Mouse (Mus musculus): ENCODE measurements around the gene E130116L18Rik.
"Not testable (repeated sequence)": the region's sequence is repeated elsewhere in the genome, so short reads cannot be mapped to it uniquely, and the experiment has no call there.

The E130116L18Rik gene

DNA sequence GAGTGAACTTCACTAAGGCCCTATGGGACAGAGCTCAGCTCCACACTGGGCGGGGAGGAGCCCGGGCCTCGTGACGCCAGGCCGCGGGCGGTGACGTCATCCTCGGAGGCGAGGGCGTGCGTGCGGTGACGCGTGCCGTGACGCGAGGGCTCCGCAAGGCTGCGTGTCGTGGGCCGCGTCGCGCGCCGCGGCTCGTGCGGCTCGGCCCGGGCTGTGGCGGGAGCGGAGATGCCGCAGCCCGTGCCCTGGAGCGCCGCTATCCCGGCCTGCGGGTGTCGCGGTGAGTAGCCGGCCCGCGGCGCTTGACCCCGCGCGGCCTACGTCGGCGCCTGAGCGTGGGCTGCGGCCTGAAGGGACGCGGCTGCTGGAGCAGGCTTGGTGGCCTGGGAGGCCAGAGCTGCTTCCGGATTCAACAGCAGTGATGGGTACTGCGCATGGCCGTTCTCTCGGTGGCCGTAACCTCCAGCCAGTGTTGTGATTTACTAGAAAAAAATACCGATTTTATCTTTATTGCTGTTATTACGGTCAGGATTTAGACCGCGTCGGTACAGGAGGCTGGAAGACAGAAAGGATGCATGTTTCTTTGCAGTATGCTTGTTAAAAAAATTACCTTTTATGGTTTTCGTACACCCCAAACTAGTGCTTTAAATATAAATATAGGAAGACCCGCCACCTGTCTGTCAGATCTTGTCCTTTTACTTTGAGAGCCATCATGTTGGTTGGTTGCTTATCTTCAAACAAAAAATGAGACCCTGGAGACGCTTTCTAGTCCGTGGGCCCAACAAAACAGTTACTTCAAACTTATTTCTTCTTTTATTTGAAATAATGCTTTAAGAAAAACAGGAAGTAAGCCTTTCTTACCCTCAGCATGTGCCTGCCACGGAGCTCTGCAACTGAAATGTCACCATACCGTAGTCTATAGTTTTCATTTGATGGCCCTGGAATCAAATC is at the start of gene E130116L18Rik:
Gene E130116L18Rik, minus strand, starts transcription at position 402 of the 951 bp plus-strand sequence.
- DNase-seq: peak; percentile 93

DNA sequence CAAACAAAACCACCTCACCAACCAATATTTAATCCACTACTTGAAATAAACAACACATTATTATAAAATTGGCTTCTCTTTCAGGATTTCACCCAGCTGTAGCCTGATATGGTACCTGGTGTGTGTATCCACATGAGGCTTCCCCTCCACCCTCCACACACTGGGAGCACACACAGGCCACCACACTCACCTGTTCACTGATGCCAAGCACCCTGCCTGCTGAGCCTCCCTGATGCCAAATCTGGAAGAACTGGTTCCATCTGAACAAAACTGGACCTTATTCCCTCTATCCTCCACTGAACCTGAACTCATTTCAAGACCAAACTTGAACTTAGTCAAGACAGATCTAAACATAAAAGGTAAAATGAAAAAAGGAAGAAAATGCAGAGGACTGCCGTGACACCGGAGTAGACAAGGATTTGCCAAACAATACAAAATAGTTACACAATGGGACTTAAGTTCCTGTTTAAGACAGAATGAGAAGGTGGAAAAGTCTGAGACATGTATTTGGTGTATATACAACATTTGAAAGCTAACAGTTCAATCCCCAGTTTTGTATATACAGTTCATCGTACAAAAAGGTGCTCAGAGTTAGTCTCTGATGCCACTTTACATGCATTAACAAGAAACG is 45.4 kb upstream of the E130116L18Rik start:
- DNase-seq: no peak

DNA sequence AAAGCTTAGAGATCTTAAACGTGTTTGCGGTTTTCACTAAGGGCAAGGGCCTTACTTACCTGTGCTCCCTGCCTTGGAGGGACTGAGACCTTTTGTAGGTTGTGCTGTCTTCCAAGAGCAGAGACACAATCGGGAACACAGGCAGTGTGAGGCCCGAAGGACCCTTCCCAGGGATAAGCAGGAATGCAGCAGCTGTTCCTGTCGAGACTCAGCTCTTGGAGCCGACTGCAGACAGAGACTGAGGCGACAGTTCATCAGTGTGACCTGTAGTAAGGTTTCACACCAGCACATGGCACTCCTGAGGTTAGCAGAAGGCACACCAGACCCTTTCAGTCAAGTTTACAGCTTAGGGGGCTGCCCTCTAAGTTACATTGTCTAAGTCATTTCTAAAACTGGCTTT is 39.3 kb upstream of the E130116L18Rik start:
- DNase-seq: no peak

DNA sequence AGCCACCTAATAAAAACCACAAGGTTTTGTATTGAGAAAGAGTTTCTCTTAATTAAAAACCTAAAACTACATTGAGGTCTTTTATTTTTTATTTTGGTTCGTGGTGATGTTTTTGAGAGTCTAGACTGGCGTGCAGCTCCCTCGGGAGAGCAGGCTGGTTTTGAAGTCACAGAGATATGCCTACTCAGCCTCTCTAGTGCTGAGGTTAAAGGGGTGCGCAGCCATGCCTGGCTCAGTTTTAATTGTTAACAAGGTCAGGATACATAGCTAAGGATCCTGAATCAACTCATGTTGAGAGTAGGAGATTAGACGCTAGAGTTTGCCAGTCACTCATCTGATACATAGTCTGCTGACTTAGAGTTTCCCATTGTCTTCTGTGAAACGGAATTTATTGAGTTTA is 38.5 kb upstream of the E130116L18Rik start:
- DNase-seq: peak; percentile 36

DNA sequence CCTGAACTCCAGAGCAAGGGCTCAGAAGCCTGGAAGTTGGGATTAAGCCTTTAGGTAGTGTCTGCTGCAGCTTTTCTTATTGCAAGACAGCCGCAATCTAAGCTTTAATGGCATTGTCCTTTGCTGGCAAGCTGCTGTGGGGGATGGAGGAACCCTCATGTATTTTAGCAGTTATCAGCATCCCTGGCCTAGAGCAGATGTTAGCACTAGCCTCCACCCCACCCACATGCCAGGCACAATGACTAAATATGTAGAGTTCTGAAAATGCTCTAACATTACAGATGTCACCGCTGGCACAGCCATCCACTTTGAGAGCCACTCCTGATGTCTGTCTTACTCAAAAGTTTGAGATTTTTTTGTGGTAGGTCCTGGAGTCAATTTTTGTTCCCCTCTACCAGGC is 33.7 kb upstream of the E130116L18Rik start:
- no peak for DNase-seq

DNA sequence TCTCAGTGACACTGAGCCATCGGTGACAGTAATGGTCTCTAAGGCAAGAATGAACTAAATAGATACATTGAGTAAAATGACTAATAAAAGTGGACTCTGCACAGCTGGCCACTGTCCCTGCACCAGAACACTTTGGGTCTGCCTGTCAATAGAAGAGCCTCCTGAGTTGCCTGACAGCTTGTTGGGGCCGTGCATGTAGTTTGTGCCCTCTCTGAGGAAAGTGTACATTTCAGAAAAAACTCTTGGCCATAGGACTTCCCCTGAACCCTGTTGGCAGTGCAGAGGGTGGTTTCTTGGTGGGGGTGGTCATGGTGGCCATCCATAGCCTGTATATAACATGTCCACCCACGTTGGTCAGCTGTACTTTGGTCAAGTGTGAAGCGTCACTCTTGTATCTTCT is 31.5 kb upstream of the E130116L18Rik start:
- no peak for DNase-seq

DNA sequence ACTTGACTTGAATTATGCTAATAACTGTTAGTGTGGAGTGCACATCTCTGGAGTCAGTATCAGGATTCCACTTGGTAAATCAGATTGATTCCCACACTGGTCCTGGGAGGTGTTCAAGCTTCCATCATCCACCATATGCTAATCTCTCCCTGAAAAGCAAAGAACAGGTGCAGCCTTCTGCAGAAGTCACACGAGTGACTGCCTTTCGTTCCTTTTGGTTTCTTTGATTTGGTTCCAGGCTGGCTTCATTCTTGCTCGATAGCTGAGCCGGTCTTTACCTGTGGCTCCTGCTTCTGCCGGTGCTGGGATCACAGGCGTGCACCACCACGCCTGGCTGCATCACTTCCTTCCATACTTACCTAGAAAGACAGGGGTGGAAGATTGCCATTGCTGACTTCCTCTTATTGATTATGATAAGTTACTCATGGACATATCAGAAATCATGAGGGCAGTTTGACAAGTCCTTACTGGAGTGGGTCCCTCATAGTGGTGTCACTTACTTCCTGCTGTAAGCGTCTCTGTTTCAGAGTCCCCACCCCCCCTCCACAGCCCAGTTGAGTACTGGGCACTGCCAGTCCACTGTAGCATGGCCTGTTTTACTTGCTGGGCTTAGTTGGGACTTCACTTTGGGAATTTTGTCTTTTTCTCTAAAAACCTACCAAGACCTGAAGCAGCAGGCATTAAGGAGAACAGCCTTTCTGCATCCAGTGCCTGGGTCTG is 30.0 kb upstream of the E130116L18Rik start:
- DNase-seq: peak; percentile 30

DNA sequence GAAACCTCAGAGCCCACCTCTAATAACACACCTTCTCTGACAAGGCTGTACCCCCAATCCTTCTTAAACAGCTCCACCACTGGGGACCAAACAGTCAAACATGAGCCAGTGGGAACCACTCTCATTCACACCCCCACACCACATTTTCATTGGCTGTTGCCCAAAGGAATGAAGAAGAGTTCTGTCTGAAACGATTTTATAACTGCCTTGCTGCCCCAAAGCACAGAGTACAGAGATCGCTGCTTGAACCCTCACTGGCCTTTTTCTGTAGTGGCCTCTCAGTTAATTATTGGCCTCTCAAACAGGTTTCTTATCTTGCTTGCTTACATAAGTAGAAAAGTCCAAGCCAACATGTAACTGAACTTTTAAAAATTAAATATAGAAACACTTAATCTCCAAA is 29.5 kb upstream of the E130116L18Rik start:
- DNase-seq: peak; percentile 78

DNA sequence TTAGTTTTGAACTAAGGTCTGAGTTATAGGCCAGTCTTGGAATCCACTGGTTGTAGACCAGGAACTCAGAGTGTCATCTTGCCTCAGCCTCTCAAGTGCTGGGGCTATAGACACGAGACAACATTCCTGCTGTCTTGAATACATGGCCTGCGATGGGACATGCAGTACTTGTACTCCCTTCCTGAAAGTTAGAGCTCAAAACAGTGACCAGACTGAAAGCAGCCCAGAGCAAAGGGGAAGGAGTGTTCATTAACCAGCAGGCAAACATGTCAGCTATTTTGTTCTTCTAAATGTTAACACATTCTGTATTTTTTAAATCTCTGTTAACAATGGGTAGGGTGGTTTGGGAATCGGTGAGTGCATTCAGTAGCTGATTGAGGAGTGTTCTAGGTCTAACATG is 24.1 kb upstream of the E130116L18Rik start:
- peak; percentile 65 for DNase-seq

DNA sequence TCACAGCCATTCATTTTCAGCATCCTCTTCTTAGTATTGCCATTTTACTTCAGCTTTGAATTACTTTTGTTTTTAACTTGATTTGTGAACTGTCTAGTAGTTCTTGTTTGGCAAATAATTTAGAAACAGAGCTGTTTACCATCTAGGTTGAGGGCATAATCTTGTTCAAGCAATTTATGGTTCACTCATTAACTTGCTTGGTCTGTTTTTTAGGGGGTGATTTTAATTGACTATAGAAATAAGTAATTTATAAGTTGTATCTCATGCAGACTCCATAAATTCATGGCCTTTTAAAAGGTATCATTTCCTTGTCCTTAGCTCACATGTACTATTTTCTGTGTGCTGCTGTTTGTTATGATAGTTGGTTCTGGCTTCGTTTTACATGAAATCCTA is 23.5 kb upstream of the E130116L18Rik start:
- DNase-seq: no peak

DNA sequence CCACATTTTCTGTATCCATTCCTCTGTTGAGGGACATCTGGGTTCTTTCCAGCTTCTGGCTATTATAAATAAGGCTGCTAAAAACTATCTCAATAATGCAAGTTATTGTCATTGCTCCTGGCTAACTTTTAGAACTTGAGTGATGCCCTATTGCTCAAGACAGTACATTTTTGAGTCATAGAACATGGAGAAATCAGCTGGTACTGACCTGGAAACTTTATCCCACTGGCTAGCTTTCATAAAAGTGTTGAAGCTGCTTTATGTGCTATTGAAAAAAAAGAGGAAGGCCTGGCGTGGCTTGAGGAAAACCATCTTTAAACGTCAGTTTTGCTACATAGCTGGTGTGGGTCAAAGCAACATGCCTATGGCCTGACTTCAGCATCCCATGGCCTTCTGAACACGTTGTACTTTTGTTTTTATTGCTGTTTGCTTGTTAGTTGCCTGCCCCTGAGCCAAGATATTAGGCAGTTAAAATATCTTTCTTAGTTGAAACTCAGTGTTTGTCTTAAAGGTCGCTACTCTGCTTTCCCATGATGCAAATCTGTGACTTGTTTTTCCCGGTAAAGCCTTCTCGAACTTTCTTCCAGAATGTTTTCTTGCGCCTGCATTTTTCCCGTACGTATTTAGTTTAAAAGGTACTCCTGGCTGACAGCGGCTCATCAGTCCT is 23.0 kb upstream of the E130116L18Rik start:
- DNase-seq: peak; percentile 54

DNA sequence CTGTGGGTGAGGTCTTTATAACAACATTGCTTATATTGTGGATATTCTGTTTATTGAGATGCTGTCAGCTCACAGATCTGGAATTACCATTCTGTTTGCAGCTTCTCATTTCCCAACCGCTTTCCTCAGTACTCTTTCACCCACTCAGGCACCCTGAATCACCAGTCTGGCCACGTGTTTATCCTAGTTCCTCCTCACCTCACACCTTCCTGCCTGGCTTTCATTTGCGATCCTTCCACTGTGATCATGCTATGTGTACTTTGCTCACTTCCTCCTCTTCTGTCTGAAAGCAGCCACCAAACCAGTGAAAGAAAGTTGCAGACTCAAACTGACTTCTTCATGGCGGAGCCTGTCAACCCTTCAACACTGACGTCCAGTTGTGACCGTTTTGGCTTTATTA is 20.1 kb upstream of the E130116L18Rik start:
- peak; percentile 36 for DNase-seq

DNA sequence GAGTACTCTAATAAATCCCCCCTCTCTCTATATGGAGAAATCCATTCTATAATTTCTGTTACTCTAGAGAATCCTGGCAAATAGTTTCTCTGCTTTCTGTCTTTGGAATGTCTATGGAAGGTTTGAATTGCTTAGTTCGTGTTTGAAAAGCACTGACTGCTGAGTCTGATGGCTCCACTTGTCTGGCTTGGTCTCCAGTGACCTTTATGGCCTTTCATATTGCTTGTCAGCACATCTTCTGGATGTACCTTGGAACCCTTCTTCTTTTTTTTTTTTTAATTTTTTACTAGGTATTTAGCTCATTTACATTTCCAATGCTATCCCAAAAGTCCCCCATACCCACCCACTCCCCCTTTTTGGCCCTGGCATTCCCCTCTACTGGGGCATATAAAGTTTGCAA is 1.4 kb upstream of the E130116L18Rik start:
- DNase-seq: not testable (repeated sequence)

DNA sequence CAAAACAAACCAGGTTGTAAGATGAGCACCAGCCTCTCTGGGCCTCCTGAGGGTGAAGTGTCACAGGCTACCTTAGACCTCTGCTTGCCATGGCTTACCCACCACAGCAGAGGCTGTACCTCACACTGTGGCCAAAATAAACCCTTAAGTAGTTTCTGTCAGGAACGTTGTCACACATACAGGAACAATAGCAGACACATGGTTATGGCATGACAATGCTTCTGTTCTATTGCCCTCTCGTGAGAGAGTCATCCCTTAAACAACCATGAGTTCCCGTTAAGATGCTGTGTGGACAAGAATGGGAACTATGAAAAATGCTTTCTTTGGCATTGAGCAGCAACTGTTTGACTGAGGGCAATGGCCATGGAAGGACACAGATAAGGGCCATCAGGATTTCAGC is 1.3 kb downstream of the E130116L18Rik start, which contains the start of gene Galnt11:
Gene Galnt11, plus strand, starts transcription at position 301 of the 400 bp plus-strand sequence.
- DNase-seq: no peak

DNA sequence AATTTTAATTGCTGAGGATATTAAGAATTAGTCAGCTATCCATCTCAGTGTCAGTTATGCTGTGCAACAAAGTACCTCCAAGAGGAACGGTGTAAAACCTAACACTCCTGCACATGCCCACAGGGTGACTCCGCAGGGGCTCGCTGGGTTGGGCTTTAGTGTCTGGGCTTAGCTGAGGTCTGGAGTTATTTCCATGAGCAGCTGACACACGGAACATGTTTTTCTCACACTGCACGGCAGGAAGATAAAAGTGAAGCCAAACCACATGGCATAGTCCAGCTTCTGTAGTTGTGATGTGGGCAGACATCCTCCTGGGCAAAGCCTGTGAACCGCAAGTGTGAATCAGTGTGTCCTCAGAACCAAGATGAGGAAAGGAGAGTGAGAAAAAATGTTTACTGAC is 7.9 kb downstream of the E130116L18Rik start:
- no peak for DNase-seq

DNA sequence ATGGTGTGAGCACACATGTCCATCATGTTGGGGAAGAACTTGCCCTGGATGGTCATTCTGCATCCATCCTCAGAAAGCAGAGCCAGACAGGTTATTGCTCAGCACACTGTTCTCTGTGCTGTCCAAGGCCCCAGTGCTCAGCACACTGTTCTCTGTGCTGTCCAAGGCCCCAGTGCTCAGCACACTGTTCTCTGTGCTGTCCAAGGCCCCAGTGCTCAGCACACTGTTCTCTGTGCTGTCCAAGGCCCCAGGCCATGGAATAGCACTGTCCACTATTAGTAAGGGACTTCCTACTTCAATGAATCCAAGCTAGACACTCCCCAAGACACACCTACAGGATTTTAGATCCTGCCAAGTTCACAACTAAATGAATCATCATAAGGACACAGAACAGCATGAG is 9.7 kb downstream of the E130116L18Rik start:
- not testable (repeated sequence) for DNase-seq

DNA sequence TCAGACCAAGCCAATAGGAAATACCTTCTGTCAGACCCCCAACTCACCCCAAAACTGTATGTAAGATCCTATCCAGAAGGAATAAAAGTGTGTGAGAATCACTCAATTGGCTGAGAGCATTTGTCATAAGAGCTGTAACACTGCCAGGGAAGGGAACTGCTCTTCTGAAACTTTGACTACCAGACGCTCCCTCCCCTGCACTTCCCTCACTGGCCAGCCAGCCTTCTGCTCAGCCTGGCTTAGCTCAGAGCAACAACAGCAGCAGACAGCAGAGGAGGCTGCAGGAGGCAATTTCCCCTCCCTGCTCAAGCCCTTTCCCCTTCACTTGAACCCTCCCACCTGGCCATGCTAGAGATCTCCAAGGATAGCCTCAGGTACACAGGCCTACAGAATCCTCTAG is 11.1 kb downstream of the E130116L18Rik start:
- DNase-seq: no peak

DNA sequence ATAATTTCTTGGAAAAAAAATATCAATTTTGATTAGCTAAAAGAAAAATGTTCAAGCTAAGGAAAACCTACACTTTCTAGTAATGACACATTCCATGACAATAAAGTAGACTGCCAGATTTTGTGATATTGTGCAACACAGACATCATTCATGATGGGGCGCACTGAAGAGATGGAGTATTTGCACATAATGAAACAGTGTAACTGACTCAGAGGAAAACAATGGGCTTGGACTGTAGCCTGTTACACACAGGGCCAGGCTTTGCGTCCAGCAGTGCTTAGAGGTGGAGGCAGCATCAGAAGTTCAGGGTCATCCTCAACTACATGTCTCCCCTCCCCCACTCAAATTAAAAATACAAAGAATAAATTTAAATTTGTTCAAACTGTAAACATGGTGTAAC is 32.4 kb downstream of the E130116L18Rik start:
- no peak for DNase-seq

DNA sequence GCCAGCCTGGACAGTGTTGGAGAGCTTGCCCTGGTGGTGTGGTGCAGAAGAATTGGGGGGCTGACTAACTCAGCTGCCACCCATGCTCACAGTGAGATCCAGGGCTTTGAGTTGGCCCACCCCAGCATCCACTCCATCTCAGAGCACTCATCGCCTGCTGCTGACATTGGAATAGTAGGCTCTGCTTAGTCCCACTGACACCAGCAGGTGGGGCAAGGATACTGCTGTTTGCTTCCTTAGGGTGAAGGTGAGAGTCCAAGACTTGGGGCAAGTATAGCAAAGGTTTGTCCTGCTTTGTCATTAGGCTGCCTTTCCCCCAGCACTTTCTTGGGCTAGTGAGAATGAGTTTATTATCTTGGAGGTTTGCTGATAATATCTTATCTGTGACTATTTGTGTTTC is 34.2 kb downstream of the E130116L18Rik start:
- peak; percentile 73 for DNase-seq

DNA sequence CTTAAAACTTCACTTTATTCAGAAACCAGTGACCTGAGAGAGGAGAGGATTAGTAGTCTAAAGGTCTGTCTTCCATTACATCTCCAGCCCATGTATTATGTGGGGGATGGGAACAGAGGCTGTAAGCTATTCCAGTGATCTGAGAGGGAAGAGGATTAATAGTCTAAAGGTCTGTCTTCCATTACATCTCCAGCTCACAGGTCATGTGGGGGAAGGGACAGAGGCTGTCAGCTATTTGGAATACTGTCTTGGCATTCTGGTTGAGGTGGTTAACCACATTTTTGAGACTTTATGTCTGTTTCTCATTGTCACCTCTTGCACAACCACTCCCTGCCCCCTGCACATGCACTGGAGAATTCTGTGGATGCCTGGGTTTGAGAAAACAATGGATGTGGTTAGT is 35.2 kb downstream of the E130116L18Rik start:
- DNase-seq: peak; percentile 52

DNA sequence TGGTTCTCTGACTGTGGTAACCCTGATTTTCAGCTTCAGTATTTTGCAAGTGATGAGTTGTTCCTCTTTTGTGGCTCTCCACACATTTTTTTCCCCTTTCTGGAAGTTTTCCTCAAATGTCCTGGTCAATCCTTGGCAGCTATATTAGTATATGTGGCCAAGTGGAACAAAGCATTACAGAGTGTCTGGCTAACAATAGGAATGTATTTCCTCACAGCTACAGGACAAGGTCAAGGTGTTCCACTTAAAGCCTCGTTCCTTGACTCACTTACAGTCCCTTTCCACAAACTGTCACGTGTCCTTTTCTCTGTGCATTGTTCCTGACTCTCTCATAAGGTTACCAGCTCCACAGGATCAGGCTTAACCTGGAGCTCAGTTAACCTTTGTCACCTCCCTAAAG is 38.4 kb downstream of the E130116L18Rik start:
- DNase-seq: no peak

DNA sequence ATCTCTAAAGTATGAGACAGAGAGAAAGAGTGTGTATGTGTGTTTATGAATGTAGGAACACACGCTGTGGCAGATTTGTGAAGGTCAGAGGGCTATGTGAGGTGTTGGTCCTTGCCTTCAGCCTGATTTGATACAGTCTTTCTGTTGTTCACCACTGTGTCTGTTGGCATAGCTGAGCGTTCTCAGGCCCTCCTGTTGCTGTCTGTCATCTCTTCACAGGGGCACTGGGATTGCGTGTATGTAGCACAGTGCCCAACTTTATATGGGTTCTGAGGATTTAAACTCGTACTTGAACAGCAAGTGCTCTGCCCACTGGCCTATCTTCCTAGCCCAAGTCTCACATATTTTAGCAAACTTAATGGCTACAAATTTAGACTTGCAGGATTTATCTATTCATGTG is 39.4 kb downstream of the E130116L18Rik start:
- DNase-seq: no peak

DNA sequence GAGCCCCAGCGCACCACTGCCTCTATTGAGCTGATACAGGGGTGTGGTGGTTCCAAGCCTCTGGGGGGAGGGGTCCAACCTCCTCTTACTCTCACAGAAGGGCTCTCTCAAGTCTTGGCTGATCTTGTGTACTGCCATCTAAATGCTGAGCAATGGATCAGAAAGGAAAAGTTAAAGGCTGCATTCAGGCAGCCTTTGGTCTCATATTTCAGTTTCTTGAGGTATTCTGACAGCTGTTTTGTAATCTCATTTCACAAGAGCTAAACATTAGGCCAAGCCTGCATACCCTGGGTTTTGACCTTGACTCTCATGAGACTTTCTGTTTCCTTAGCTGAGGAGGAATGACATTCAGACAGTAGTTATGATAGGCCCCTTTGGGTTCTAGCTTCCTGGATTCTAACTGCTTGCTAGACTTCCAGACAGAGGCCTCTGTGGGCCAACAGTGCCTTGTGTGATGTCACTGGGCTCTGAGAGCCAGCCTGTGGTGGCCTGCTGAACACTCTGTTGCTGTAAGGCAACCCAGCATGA is 41.9 kb downstream of the E130116L18Rik start, which contains the start of gene Galntl5:
Gene Galntl5, plus strand, starts transcription at position 457 of the 528 bp plus-strand sequence.
- DNase-seq: peak; percentile 37

Data from kidney, postnatal 14 days (tissue).